Mouse (Mus musculus) heart, embryonic 14.5 days (tissue): ENCODE data around the gene Tdrd9. TPM values are rescaled to one million over a fixed set of nuclear protein-coding genes. Genes with fewer than 3 reads are reported as not detected.

ENCODE experiments used
- ATAC-seq: fragments of 200-750 bp; cut with Nextera tagmentation; 2 replicates; pipeline ENCODE4 v1.8.0; 2017; ENCODE audit warnings: low read depth, moderate TSS enrichment; ENCODE audit not compliant: insufficient number of reproducible peaks, insufficient read depth, low FRiP score
- H3K27ac ChIP-seq, 2 experiments: fragments of 200-500 bp in 1 of 2; fragments of 300-500 bp in 1 of 2; sonication (generic) in 1 of 2; replicated peaks in 1 of 2; 2 replicates each; pipeline ENCODE4 v1.5.1; 2012 to 2014; ENCODE audit warnings: low read depth in 2 of 2, low read length in 2 of 2, control low read depth in 1 of 2, mild to moderate bottlenecking in 1 of 2, mixed read lengths in 1 of 2; ENCODE audit not compliant: control insufficient read depth in 1 of 2, insufficient read depth in 1 of 2
- H3K27me3 ChIP-seq: fragments of 300-500 bp; sonication (generic); 2 replicates; pipeline ENCODE4 v1.6.1; 2014; ENCODE audit warnings: mild to moderate bottlenecking, low read length, control low read depth; ENCODE audit not compliant: control insufficient read depth, insufficient read depth
- H3K36me3 ChIP-seq: fragments of 300-500 bp; sonication (generic); 2 replicates; pipeline ENCODE4 v1.6.1; 2014; ENCODE audit warnings: mild to moderate bottlenecking, control low read depth, low read length, mixed read lengths; ENCODE audit not compliant: control insufficient read depth, insufficient read depth
- H3K4me1 ChIP-seq, 2 experiments: fragments of 200-500 bp in 1 of 2; fragments of 300-500 bp in 1 of 2; sonication (generic) in 1 of 2; 2 replicates each; pipeline ENCODE4 v1.6.1; 2012 to 2014; ENCODE audit warnings: low read length in 2 of 2, control low read depth in 1 of 2, mixed read lengths in 1 of 2; ENCODE audit not compliant: control insufficient read depth in 2 of 2, insufficient read depth in 2 of 2
- H3K4me2 ChIP-seq: fragments of 300-500 bp; sonication (generic); 2 replicates; pipeline ENCODE4 v1.6.1; 2014; ENCODE audit warnings: mild to moderate bottlenecking, low read length
- H3K4me3 ChIP-seq, 2 experiments: fragments of 200-500 bp in 1 of 2; fragments of 300-500 bp in 1 of 2; sonication (generic) in 1 of 2; 2 replicates each; pipeline ENCODE4 v1.5.1; 2012 to 2014; ENCODE audit warnings: low read length in 2 of 2, mild to moderate bottlenecking in 2 of 2, control low read depth in 1 of 2, low read depth in 1 of 2, moderate library complexity in 1 of 2; ENCODE audit not compliant: control insufficient read depth in 1 of 2, insufficient read depth in 1 of 2
- H3K9ac ChIP-seq: fragments of 300-500 bp; sonication (generic); 2 replicates; pipeline ENCODE4 v1.6.1; 2014; ENCODE audit warnings: mild to moderate bottlenecking, low read length
- H3K9me3 ChIP-seq: fragments of 300-500 bp; sonication (generic); 2 replicates; pipeline ENCODE4 v1.6.1; 2016; ENCODE audit warnings: low read length, control low read depth; ENCODE audit not compliant: control insufficient read depth
- WGBS: fragments of 180-500 bp; shearing (Covaris S2); extraction: QIAGEN DNeasy Blood & Tissue Kit; methylation state at CpG from one replicate; pipeline ENCODE4 v1.1.7; 2014; 5-methylcytosine and 5-hydroxymethylcytosine counted together
- polyA plus RNA-seq: library from polyadenylated mRNA; unstranded; fragments of >200 nt; fragmentation: Nextera tagmentation; extraction: Ambion mirVana; gene quantifications from 2 replicates; pipeline ENCODE4 v1.2.1, GENCODE M21; 2014

Tdrd9 gene
- polyA plus RNA-seq, 1 experiment from 2014 or later = 0.16 TPM

DNA sequence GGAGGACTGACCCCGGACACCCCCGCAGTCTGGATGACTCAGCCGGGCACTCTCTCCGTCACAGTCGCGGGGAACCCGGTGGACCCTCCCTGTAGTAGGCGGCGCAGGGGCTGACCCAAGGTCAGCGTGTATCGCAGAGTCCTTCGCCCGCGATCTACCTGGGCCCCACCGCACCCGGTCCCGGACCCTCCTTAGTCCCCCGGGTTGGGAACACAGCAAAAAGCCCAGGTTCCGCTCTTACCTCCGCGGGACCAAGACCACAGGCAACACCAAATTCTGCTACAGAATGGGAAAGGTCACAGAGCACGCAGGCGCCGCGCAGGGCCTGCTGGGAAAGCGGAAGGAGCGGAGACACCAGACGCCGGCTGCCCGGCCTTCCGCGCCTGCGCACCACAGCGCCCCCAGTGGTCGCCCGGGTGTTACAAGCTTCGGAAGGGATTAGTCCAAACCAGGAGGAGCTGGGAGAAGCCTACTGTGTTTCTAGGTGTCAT lies 4.6 kb upstream of the Tdrd9 start, which contains the start of gene Atp5mpl:
Gene Atp5mpl (minus strand): TSS at position 295 of the 491 bp plus-strand sequence.
- peaks cover 2% of the 10 kb centered on the region; the same call in 1 of the 2 replicates for H3K9me3 ChIP-seq
- H3K27ac ChIP-seq = peak within 1 kb of the TSS; percentile 75 to 89
- peak; percentile 86 for ATAC-seq
- H3K4me3 ChIP-seq = peak within 1 kb of the TSS; percentile 76 to 83
- no peaks in the 10 kb centered on the region for H3K27me3 ChIP-seq
- under 1% methylated on average over 37 of the region's 37 CpGs for WGBS
- H3K4me1 ChIP-seq = peaks cover 3 to 11% of the 10 kb centered on the region in 2 experiments; a peak in 3 of 4 replicates
- peak within 1 kb of the TSS; percentile 97 for H3K9ac ChIP-seq
- H3K4me2 ChIP-seq = peak within 1 kb of the TSS; percentile 89
- peaks cover 27% of the 10 kb centered on the region for H3K36me3 ChIP-seq

DNA sequence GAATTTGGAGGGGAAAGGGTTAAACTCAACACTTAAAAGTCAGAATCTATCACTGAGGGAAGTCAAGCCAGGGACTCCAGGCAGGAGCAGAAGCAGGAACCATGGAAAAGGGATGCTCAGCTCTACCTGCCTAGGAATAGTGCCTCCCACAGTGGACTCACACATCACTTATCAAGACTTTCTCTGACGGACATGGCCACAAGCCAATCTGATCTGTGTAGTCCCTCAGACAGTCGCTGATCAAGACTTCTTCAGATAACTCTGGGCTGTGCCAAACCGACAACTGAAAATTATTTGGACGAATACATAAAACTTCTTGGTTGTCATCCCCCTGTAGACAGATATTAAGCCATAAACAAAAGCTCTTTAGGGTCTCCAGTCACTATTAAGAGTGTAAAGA lies 1.3 kb upstream of the Tdrd9 start:
- Histone ChIP-seq H3K4me2 (no peak overlapping the region), H3K4me3 (no peak overlapping the region), H3K9me3 (peaks cover 2% of the 10 kb centered on the region; the same call in 1 of the 2 replicates), H3K9ac (no peak overlapping the region), H3K27ac (no peak overlapping the region), H3K27me3 (no peaks in the 10 kb centered on the region), H3K36me3 (no peaks in the 10 kb centered on the region), H3K4me1 (peaks cover 3 to 11% of the 10 kb centered on the region in 2 experiments; a peak in 3 of 4 replicates)
- 76% methylated on average over 4 of the region's 4 CpGs for WGBS
- no peak for ATAC-seq

DNA sequence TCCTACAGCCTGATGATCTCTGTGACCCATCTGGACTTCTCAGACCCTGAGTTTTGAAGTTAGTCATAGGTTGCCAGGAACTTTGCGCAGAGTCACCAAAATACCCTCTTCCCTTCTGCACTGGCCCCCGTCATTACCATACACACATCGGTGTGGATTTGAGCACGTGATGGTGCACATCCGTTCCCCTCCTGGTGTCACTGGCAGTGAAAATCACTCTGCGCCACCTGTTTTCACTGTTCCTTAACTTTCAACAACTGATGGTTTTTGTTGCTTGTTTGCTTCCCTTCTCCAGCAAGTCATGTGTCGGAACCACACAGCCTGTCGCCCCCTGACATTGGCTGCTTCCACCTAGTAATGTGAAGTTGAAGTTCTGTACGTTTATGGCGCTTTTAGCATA lies 1.1 kb downstream of the Tdrd9 start:
- peaks cover 2% of the 10 kb centered on the region; the same call in 1 of the 2 replicates for H3K9me3 ChIP-seq
- H3K27me3 ChIP-seq = no peaks in the 10 kb centered on the region
- no peak overlapping the region for H3K4me2 ChIP-seq
- H3K9ac ChIP-seq = no peak overlapping the region
- no peak overlapping the region for H3K4me3 ChIP-seq
- peaks cover 9 to 12% of the 10 kb centered on the region in 2 experiments for H3K4me1 ChIP-seq
- WGBS = 91% methylated on average over 10 of the region's 10 CpGs
- H3K27ac ChIP-seq = no peak overlapping the region
- H3K36me3 ChIP-seq = no peaks in the 10 kb centered on the region
- no peak for ATAC-seq

DNA sequence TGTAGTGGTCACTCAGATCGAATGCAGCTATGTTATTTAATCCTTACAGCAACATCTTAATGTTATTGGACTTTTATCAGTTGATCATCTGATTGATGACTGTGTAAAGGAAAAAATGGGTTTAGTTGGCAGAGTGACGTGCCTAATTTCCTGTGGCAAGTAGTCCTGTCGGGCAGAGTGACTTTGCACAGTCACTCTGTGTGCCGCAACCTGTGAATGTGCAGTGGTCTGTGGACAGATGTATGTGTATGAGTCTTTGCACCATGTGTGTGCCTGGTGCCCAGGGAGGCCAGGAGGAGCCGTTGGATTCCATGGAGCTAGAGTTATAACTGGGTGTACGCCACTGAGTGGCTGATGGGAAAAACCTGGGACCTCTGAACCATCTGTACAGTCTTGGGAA lies 3.2 kb downstream of the Tdrd9 start:
- WGBS = 77% methylated on average over 6 of the region's 6 CpGs
- no peaks in the 10 kb centered on the region for H3K36me3 ChIP-seq
- peaks cover 16 to 22% of the 10 kb centered on the region in 2 experiments for H3K4me1 ChIP-seq
- H3K4me2 ChIP-seq = no peak overlapping the region
- peaks cover under 1% of the 10 kb centered on the region; the same call in 1 of the 2 replicates for H3K9me3 ChIP-seq
- H3K27me3 ChIP-seq = no peaks in the 10 kb centered on the region
- no peak for ATAC-seq
- no peak overlapping the region for H3K9ac ChIP-seq
- H3K4me3 ChIP-seq = no peak overlapping the region
- no peak overlapping the region for H3K27ac ChIP-seq

DNA sequence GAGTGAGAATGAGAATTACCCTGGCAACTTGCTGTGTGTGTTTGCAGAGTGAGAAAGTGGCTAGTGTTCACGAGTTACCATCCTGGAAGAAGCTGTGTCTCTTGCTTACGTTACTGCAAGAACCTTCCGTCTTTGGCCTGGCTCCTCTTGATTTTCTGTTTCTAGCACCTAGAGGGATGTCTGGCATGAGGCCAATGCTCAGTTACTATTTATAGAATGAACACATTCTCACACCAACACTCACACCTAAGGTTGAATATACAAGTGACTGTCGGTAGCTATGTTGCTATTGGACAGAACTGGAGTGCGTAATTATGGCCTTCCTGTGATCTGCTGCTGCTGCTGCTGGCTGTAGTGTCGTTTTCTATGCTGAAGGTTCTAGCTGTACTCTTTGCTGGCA lies 5.8 kb downstream of the Tdrd9 start:
- Histone ChIP-seq H3K27ac (peak overlapping the region; percentile 86 to 96), H3K4me2 (peak overlapping the region; percentile 14; the same call in 1 of the 2 replicates), H3K36me3 (no peaks in the 10 kb centered on the region), H3K4me1 (peaks cover 21 to 31% of the 10 kb centered on the region in 2 experiments), H3K9ac (peak overlapping the region; percentile 39; the same call in 1 of the 2 replicates), H3K9me3 (no peaks in the 10 kb centered on the region), H3K27me3 (no peaks in the 10 kb centered on the region), H3K4me3 (no peak overlapping the region)
- WGBS = 23% methylated on average over 6 of the region's 6 CpGs
- peak; percentile 77 for ATAC-seq

DNA sequence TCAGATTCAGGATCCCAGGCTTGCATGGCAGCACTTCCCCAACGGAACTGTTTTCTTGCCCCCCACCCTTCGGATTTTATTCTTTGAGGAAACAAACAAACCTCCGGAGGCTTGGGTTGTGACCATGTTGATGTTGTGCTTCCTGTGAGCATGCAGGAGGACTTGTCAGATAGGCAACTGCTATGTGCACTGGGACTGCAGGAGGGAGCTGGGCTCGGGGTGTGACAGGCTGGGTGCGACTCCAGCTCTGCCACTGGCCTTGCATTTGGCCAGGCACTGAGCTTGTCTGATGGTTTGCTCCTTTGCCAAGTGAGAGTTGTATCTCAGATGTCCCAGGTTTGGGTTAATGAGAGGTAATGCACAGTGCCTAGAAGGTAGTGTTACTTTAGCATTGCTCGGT lies 6.9 kb downstream of the Tdrd9 start:
- Histone ChIP-seq H3K4me1 (peaks cover 21 to 31% of the 10 kb centered on the region in 2 experiments), H3K4me3 (no peak overlapping the region), H3K27ac (peak overlapping the region in 1 of 2 experiments; percentile 86; a peak in 2 of 4 replicates), H3K36me3 (no peaks in the 10 kb centered on the region), H3K4me2 (no peak overlapping the region), H3K27me3 (no peaks in the 10 kb centered on the region), H3K9me3 (no peaks in the 10 kb centered on the region), H3K9ac (no peak overlapping the region)
- 56% methylated on average over 6 of the region's 6 CpGs for WGBS
- ATAC-seq = no peak

DNA sequence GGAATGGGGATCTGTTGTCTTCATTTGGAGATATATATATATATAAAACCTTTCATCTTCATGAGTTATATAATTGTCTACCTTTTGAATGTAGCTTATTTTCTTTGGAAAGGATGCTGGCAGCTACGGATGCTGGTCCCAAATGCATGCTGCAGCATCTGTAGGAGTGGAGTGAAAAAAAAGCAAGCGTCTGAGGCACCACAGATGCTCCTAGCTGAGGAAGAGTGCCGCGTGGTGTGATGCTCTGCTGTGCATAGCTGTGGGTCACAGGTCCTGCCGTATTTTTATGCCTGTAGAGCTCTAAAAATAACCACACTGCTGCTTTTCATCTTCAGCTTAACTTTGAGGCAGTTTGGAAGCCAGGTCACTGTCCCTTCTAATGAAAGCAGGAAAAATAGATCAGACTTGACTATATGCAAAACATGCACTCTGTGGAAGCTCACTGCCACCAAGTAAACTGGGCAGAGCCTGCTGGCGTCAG lies 9.6 kb downstream of the Tdrd9 start, which contains the start of gene Rd3l:
Gene Rd3l (minus strand): TSS at position 431 of the 481 bp plus-strand sequence.
- Histone ChIP-seq H3K27me3 (no peaks in the 10 kb centered on the region), H3K36me3 (no peaks in the 10 kb centered on the region), H3K4me3 (no peak within 1 kb of the TSS), H3K27ac (0 out of 4 replicates have a peak within 1 kb of the TSS, but pooled peaks have one; percentile 21 to 31), H3K9me3 (no peaks in the 10 kb centered on the region), H3K9ac (no peak within 1 kb of the TSS), H3K4me2 (no peak within 1 kb of the TSS), H3K4me1 (peaks cover 21 to 31% of the 10 kb centered on the region in 2 experiments)
- WGBS = 36% methylated on average over 6 of the region's 6 CpGs
- no peak for ATAC-seq
